In the genomic region with DNA sequence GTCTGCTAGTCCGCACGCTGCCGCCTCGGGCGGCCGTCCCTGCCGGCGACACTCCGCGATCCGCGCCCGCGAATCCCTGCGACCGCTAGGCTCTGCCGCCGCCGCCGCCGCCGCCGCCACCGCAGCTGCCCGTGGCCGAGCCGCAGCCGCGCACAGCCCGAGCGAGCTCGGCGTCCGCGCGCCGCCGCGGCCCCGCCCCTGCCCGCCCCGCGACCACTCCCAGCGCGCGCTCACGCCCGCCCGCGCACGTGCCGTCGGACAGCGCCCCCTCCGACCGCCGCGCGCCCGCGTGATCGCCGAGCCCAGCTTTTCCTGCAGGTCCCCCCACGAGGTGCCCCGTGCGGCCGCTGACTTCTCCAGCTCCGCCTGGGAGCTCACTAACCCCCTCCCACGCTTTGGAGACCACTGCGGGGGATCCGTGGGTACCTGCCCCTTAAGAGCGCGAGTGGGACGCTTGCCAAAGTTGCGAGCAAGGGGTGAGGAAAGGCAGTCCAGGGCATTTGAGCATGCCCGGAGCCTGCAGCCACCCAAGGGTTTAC, we compare ENCODE assay signal across 8 mouse cellular contexts. TPM values are rescaled to one million over a fixed set of nuclear protein-coding genes. Genes with fewer than 3 reads are reported as not detected.
DNase-seq lines count a peak whose midpoint lies in the region; ATAC-seq lines count a peak whose summit lies in the region.

A gene (minus strand): TSS at position 75 of the 539 bp plus-strand sequence.

- H3K4me2 ChIP-seq in intestine, embryonic 14.5 days (ENCODE audit: low read length): peak within 1 kb of the TSS; percentile 91

- peak within 1 kb of the TSS; percentile 43 for H3K27ac ChIP-seq in intestine, embryonic 14.5 days (ENCODE audit: low read depth)

- peak within 1 kb of the TSS; percentile 76 for H3K4me3 ChIP-seq in intestine, embryonic 14.5 days (ENCODE audit: low read depth, low read length)

- peak; percentile 83 for DNase-seq in adrenal gland, postnatal 25 days
- DNase-seq in embryo, embryonic 10.5 days (ENCODE audit: low spot score): peak; percentile 77
- peak; percentile 27 to 34 for DNase-seq in gastrocnemius, postnatal 36 days
- peak; percentile 92 for DNase-seq in intestine, embryonic 14.5 days (ENCODE audit: low spot score)
- DNase-seq in left cerebral cortex, postnatal 14 days (ENCODE audit: low spot score in 2 of 2): peak; percentile 73 to 76
- peak; percentile 85 for DNase-seq in right cerebral cortex, postnatal 4 days
- DNase-seq in natural killer cell, adult 2 months (ENCODE audit: low spot score in 2 of 2): no peak

- H3K4me1 ChIP-seq in intestine, embryonic 14.5 days (replicated peaks; ENCODE audit: control insufficient read depth, insufficient read depth, low read length): peaks cover 8% of the 10 kb centered on the region; the same call in 1 of the 2 replicates

- ATAC-seq in intestine, embryonic 14.5 days (replicated peaks; ENCODE audit: low FRiP score, low TSS enrichment, low read depth): peak; percentile 94
- peak; percentile 50; the same call in 1 of the 2 replicates for ATAC-seq in megakaryocyte-erythroid progenitor cell, adult 5-6 weeks (replicated peaks; ENCODE audit: low FRiP score, low TSS enrichment, poor library complexity, severe bottlenecking)

- H3K9me3 ChIP-seq in intestine, embryonic 14.5 days (ENCODE audit: control insufficient read depth, low read length): 0 out of 2 replicates have a peak, but pooled peaks cover 3% of the 10 kb centered on the region

- no peaks in the 10 kb centered on the region for H3K36me3 ChIP-seq in intestine, embryonic 14.5 days (ENCODE audit: control insufficient read depth, insufficient read depth, low read length)

- H3K9ac ChIP-seq in intestine, embryonic 14.5 days (ENCODE audit: low read length): peak within 1 kb of the TSS; percentile 87

- under 1% methylated on average over 65 of the region's 76 CpGs for WGBS in intestine, embryonic 14.5 days

- H3K27me3 ChIP-seq in intestine, embryonic 14.5 days (replicated peaks; ENCODE audit: control insufficient read depth, insufficient read depth, low read length): no peaks in the 10 kb centered on the region

- intact Hi-C loops in gastrocnemius, postnatal 36 days (cut with DNase I): no loop called here
- intact Hi-C loops in left cerebral cortex, postnatal 14 days (cut with DNase I): no loop called here

RNA-seq across cellular contexts. Expression of the gene that starts here (rescaled TPM):
- 24.4 and 26.6 TPM in 2 replicates for total RNA-seq in adrenal gland, postnatal 25 days (2021)
- 1 to 10 TPM; 2.0 to 2.6 TPM for total RNA-seq in gastrocnemius, postnatal 36 days (2021)
- 28.9 and 30.4 TPM in 2 replicates for polyA plus RNA-seq in intestine, embryonic 14.5 days (2014; fragmentation: Nextera tagmentation; extraction: Ambion mirVana)
- 100 to 1,000 TPM; 198 to 202 TPM for total RNA-seq in left cerebral cortex, postnatal 14 days (2021)
- total RNA-seq in megakaryocyte-erythroid progenitor cell, adult 5-6 weeks (2014; fragmentation: Nextera tagmentation): not detected in 2 replicates
- total RNA-seq in megakaryocyte-erythroid progenitor cell, adult 5-6 weeks (2017): not detected in 2 replicates

Comparison
In these comparisons a context has a peak if more than half of its experiments do, and no peak if none do; other contexts are left out.
1. Peak in ATAC-seq in megakaryocyte-erythroid progenitor cell, adult 5-6 weeks; RNA of the gene not detected or under 1 TPM.
2. DNase-seq: peak in adrenal gland, postnatal 25 days (single experiment), embryo, embryonic 10.5 days (single experiment), gastrocnemius, postnatal 36 days (2 of 2), intestine, embryonic 14.5 days (single experiment), left cerebral cortex, postnatal 14 days (2 of 2) and right cerebral cortex, postnatal 4 days (single experiment); none in natural killer cell, adult 2 months (0 of 2).